In the genomic region with DNA sequence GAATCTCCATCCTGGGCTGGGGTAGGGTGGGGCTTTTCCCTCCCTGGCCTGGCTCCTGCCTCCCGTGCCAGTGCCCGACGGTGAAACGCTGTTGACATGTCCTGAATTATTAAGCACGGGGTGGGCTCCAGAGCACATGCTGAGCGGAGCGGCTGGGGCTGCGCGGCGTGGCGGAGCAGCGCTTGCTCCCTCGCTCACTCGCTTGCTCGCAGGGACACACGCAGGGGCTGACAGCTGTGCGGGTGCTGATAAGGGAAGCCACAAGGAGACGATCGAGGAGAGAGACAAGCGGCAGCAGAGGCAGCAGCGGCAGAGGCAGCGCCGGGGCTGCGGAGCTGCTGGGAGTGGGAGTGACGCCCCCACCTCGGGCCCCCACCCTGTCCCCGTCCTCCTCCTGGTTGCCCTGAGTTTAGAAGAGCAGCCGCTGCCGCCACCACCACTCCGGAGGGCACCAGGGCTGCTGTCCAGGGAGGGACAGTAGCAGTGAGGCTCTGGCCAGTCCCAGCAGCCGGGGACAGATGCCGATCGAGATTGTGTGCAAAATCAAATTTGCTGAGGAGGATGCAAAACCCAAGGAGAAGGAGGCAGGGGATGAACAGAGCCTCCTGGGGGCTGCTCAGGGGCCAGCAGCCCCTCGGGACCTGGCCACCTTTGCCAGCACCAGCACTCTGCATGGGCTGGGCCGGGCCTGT, we compare ENCODE assay signal across 8 mouse cellular contexts. TPM values are rescaled to one million over a fixed set of nuclear protein-coding genes. Genes with fewer than 3 reads are reported as not detected.
A peak's percentile ranks its signal among the peaks of the same experiment; 100 is the strongest.
DNase-seq lines count a peak whose midpoint lies in the region; ATAC-seq and TF ChIP-seq lines count a peak whose summit lies in the region.

A gene (plus strand): TSS at position 123 of the 692 bp plus-strand sequence.

- peak within 1 kb of the TSS; percentile 34; the same call in 1 of the 2 replicates for H3K9ac ChIP-seq in kidney, embryonic 15.5 days
- peak within 1 kb of the TSS; percentile 64 for H3K9ac ChIP-seq in hindbrain, embryonic 14.5 days

- no peak for TF ChIP-seq POLR2A in kidney, adult 2 months (IDR thresholded peaks at IDR 0.05; ENCODE audit: low read depth, low read length)

- H3K27me3 ChIP-seq in kidney, embryonic 15.5 days: peaks cover 75% of the 10 kb centered on the region
- H3K27me3 ChIP-seq in kidney, adult 2 months (replicated peaks; ENCODE audit: control insufficient read depth, insufficient read depth, low read length): peaks cover 2% of the 10 kb centered on the region; the same call in 1 of the 2 replicates
- H3K27me3 ChIP-seq in hindbrain, embryonic 14.5 days (ENCODE audit: control insufficient read depth, insufficient read depth, low read length): peaks cover 17% of the 10 kb centered on the region; the same call in 1 of the 2 replicates

- WGBS in kidney, embryonic 15.5 days: under 1% methylated on average over 34 of the region's 35 CpGs
- 10% methylated on average over 35 of the region's 35 CpGs for WGBS in kidney, adult 2 months
- 2% methylated on average over 35 of the region's 35 CpGs for WGBS in hindbrain, embryonic 14.5 days

- H3K36me3 ChIP-seq in kidney, embryonic 15.5 days: no peaks in the 10 kb centered on the region
- no peaks in the 10 kb centered on the region for H3K36me3 ChIP-seq in kidney, adult 2 months (ENCODE audit: control insufficient read depth, insufficient read depth, low read length)
- no peaks in the 10 kb centered on the region for H3K36me3 ChIP-seq in hindbrain, embryonic 14.5 days (replicated peaks; ENCODE audit: control insufficient read depth, insufficient read depth)

- peak within 1 kb of the TSS; percentile 23 for H3K4me3 ChIP-seq in kidney, embryonic 15.5 days (replicated peaks)
- H3K4me3 ChIP-seq in kidney, adult 2 months (ENCODE audit: insufficient read depth, low read depth, low read length): no peak within 1 kb of the TSS
- peak within 1 kb of the TSS; percentile 34 for H3K4me3 ChIP-seq in hindbrain, embryonic 14.5 days (replicated peaks; ENCODE audit: low read length)

- no peak within 1 kb of the TSS; the same call in 1 of the 2 replicates for H3K27ac ChIP-seq in kidney, embryonic 15.5 days
- H3K27ac ChIP-seq in kidney, adult 2 months (ENCODE audit: insufficient read depth, low read depth, low read length): no peak within 1 kb of the TSS
- peak within 1 kb of the TSS; percentile 62 for H3K27ac ChIP-seq in hindbrain, embryonic 14.5 days

- TF ChIP-seq CTCF in kidney, adult 2 months (conservative IDR thresholded peaks at IDR 0.05; ENCODE audit: insufficient read depth, insufficient read length, low read depth, low read length): no peak

- no peak for ATAC-seq in kidney, embryonic 15.5 days (replicated peaks; ENCODE audit: low FRiP score)
- ATAC-seq in hindbrain, embryonic 14.5 days (ENCODE audit: low FRiP score): no peak
- peak; percentile 80 for ATAC-seq in megakaryocyte-erythroid progenitor cell, adult 5-6 weeks (replicated peaks; ENCODE audit: low FRiP score, low TSS enrichment, poor library complexity, severe bottlenecking)
- no peak; the same call in 1 of the 2 replicates for ATAC-seq in erythroid progenitor cell, adult 5-6 weeks (replicated peaks; ENCODE audit: low FRiP score, poor library complexity, severe bottlenecking)

- peak within 1 kb of the TSS; percentile 62 for H3K4me2 ChIP-seq in kidney, embryonic 15.5 days
- peak within 1 kb of the TSS; percentile 69 for H3K4me2 ChIP-seq in hindbrain, embryonic 14.5 days (replicated peaks)

- no peak for DNase-seq in kidney, adult 2 months
- DNase-seq in c-Kit-positive CD71-positive TER-119-positive erythroid progenitor cells, embryonic 14.5 days (ENCODE audit: low spot score): peak; percentile 66
- DNase-seq in hindbrain, embryonic 14.5 days (ENCODE audit: low spot score): peak; percentile 37
- DNase-seq in yolk sac, embryonic 10.5 days (ENCODE audit: low spot score): no peak
- no peak for DNase-seq in adrenal gland, postnatal 10 days

- no peaks in the 10 kb centered on the region for H3K9me3 ChIP-seq in kidney, embryonic 15.5 days (replicated peaks)
- H3K9me3 ChIP-seq in hindbrain, embryonic 14.5 days (ENCODE audit: control insufficient read depth, low read length): no peaks in the 10 kb centered on the region

- H3K4me1 ChIP-seq in kidney, embryonic 15.5 days: peaks cover 91% of the 10 kb centered on the region
- no peaks in the 10 kb centered on the region for H3K4me1 ChIP-seq in kidney, adult 2 months (ENCODE audit: control insufficient read depth, insufficient read depth, low read length)
- peaks cover 61% of the 10 kb centered on the region for H3K4me1 ChIP-seq in hindbrain, embryonic 14.5 days (replicated peaks; ENCODE audit: control insufficient read depth, insufficient read depth, low read length)

RNA-seq across cellular contexts. Expression of the gene that starts here (rescaled TPM):
- 1.5 and 2.1 TPM in 2 replicates for polyA plus RNA-seq in kidney, embryonic 15.5 days (2015; fragmentation: Nextera tagmentation; extraction: Ambion mirVana)
- polyA plus RNA-seq in kidney, adult 2 months (2012; rRNA removed): 0.05 and 0.08 TPM in 2 replicates
- 4.9 and 5.0 TPM in 2 replicates for polyA plus RNA-seq in hindbrain, embryonic 14.5 days (2014; fragmentation: Nextera tagmentation; extraction: Ambion mirVana)
- total RNA-seq in megakaryocyte-erythroid progenitor cell, adult 5-6 weeks (2014; fragmentation: Nextera tagmentation): not detected in 2 replicates
- total RNA-seq in megakaryocyte-erythroid progenitor cell, adult 5-6 weeks (2017): not detected in 2 replicates
- 1 to 10 TPM; 2.5 to 3.3 TPM for total RNA-seq in adrenal gland, postnatal 10 days (2021)
- total RNA-seq in erythroid progenitor cell, adult 5-6 weeks (2015; ENCODE audit: low replicate concordance): not detected in 2 replicates
- total RNA-seq in erythroid progenitor cell, adult 5-6 weeks (2017; ENCODE audit: low replicate concordance): not detected in 2 replicates

Comparison
In these comparisons a context has a peak if more than half of its experiments do, and no peak if none do; other contexts are left out.
1. Peak in ATAC-seq in megakaryocyte-erythroid progenitor cell, adult 5-6 weeks; RNA of the gene not detected or under 1 TPM.
2. DNase-seq: peak in c-Kit-positive CD71-positive TER-119-positive erythroid progenitor cells, embryonic 14.5 days (single experiment) and hindbrain, embryonic 14.5 days (single experiment); none in kidney, adult 2 months (single experiment), yolk sac, embryonic 10.5 days (single experiment) and adrenal gland, postnatal 10 days (single experiment).